Mouse (Mus musculus): ENCODE results near the gene Gm9639. TPM values are rescaled to one million over a fixed set of nuclear protein-coding genes. Genes with fewer than 3 reads are reported as not detected.
"Not testable (repeated sequence)": the region's sequence is repeated elsewhere in the genome, so short reads cannot be mapped to it uniquely, and the experiment has no call there.

Gene Gm9639
- total and polyA plus RNA-seq, 3 experiments = not detected

- H3K4me1 ChIP-seq (ENCODE audit: control insufficient read depth in 1 of 2, insufficient read depth in 2 of 2) = no peaks in the 10 kb centered on the region
- DNase-seq (ENCODE audit: extremely low read depth) = no peak
- H3K27me3 ChIP-seq (replicated peaks) = peaks cover 42% of the 10 kb centered on the region
- no peaks in the 10 kb centered on the region for H3K36me3 ChIP-seq (replicated peaks in 1 of 2; ENCODE audit: control insufficient read depth in 1 of 2, insufficient read depth in 1 of 2, low read length in 1 of 2)
- no peaks in the 10 kb centered on the region for H3K9me3 ChIP-seq (replicated peaks; ENCODE audit: low read length)
- dilution Hi-C loops (cut with MboI; ENCODE audit: extremely low pct_ligation_motif_present, extremely low pct_unique_long_range_greater_than_20kb, low sequenced_read_pairs) = no loop called here
- H3K4me2 ChIP-seq (ENCODE audit: insufficient read depth, low read depth, poor library complexity, severe bottlenecking) = no peak overlapping the region
- no peak for TF ChIP-seq UBTF (IDR thresholded peaks at IDR 0.05; ENCODE audit: low read depth, low read length)
- TF ChIP-seq IRF4 (IDR thresholded peaks at IDR 0.05; ENCODE audit: low read depth, low read length) = no peak
- TF ChIP-seq USF2 (conservative IDR thresholded peaks at IDR 0.05; ENCODE audit: low read depth, low read length) = no peak
- H3K79me2 ChIP-seq (replicated peaks; ENCODE audit: control insufficient read depth, extremely low read depth, insufficient read depth, poor library complexity, severe bottlenecking) = no peaks in the 10 kb centered on the region
- H3K4me3 ChIP-seq (replicated peaks in 1 of 3; ENCODE audit: low read depth in 2 of 3, low read length in 2 of 3, poor library complexity in 1 of 3) = no peak overlapping the region
- no peak overlapping the region for H3K27ac ChIP-seq (ENCODE audit: insufficient read depth, low read depth)
- in situ Hi-C loops (cut with MboI; ENCODE audit: low pct_ligation_motif_present, low pct_unique_long_range_greater_than_20kb, low sequenced_read_pairs) = no loop called here
- H3K9ac ChIP-seq (ENCODE audit: insufficient read depth, low read depth) = no peak overlapping the region
Measured at GRCm38 (mm10) chr10:77769727-77770126, 25.1 kb downstream of the Gm9639 start.

GRCm38 (mm10) chr10:77759582-77759981 lies 35.3 kb downstream of the Gm9639 start, which contains the start of gene Gm3233:
Gene Gm3233, minus strand, starts transcription at chr10:77759682.
- H3K36me3 ChIP-seq (replicated peaks in 1 of 2; ENCODE audit: control insufficient read depth in 1 of 2, insufficient read depth in 1 of 2, low read length in 1 of 2); H3K79me2 ChIP-seq (replicated peaks; ENCODE audit: control insufficient read depth, extremely low read depth, insufficient read depth, poor library complexity, severe bottlenecking); H3K9me3 ChIP-seq (replicated peaks; ENCODE audit: low read length); DNase-seq (ENCODE audit: extremely low read depth); H3K27ac ChIP-seq (ENCODE audit: insufficient read depth, low read depth); H3K4me1 ChIP-seq (ENCODE audit: control insufficient read depth in 1 of 2, insufficient read depth in 2 of 2); in situ Hi-C loops (cut with MboI; ENCODE audit: low pct_ligation_motif_present, low pct_unique_long_range_greater_than_20kb, low sequenced_read_pairs); dilution Hi-C loops (cut with MboI; ENCODE audit: extremely low pct_ligation_motif_present, extremely low pct_unique_long_range_greater_than_20kb, low sequenced_read_pairs); H3K4me2 ChIP-seq (ENCODE audit: insufficient read depth, low read depth, poor library complexity, severe bottlenecking); H3K4me3 ChIP-seq (replicated peaks in 1 of 3; ENCODE audit: low read depth in 2 of 3, low read length in 2 of 3, poor library complexity in 1 of 3); H3K9ac ChIP-seq (ENCODE audit: insufficient read depth, low read depth): not testable (repeated sequence)
- H3K27me3 ChIP-seq (replicated peaks) = peaks cover 39% of the 10 kb centered on the region

- Histone ChIP-seq H3K4me3 (replicated peaks in 1 of 3; ENCODE audit: low read depth in 2 of 3, low read length in 2 of 3, poor library complexity in 1 of 3) (no peak overlapping the region), H3K79me2 (replicated peaks; ENCODE audit: control insufficient read depth, extremely low read depth, insufficient read depth, poor library complexity, severe bottlenecking) (no peaks in the 10 kb centered on the region), H3K4me1 (ENCODE audit: control insufficient read depth in 1 of 2, insufficient read depth in 2 of 2) (no peaks in the 10 kb centered on the region), H3K27ac (ENCODE audit: insufficient read depth, low read depth) (no peak overlapping the region), H3K4me2 (ENCODE audit: insufficient read depth, low read depth, poor library complexity, severe bottlenecking) (peak overlapping the region; percentile 26; the same call in 1 of the 2 replicates), H3K36me3 (replicated peaks in 1 of 2; ENCODE audit: control insufficient read depth in 1 of 2, insufficient read depth in 1 of 2, low read length in 1 of 2) (no peaks in the 10 kb centered on the region), H3K27me3 (replicated peaks) (peaks cover 34% of the 10 kb centered on the region), H3K9me3 (replicated peaks; ENCODE audit: low read length) (peaks cover 7% of the 10 kb centered on the region), H3K9ac (ENCODE audit: insufficient read depth, low read depth) (no peak overlapping the region)
- dilution Hi-C loops (cut with MboI; ENCODE audit: extremely low pct_ligation_motif_present, extremely low pct_unique_long_range_greater_than_20kb, low sequenced_read_pairs) (no loop called here), in situ Hi-C loops (cut with MboI; ENCODE audit: low pct_ligation_motif_present, low pct_unique_long_range_greater_than_20kb, low sequenced_read_pairs) (no loop called here)
- no peak for DNase-seq (ENCODE audit: extremely low read depth)
- TF ChIP-seq CTCF (conservative IDR thresholded peaks at IDR 0.05 in 1 of 2, IDR thresholded peaks at IDR 0.05 in 1 of 2; ENCODE audit: low read depth in 2 of 2, low read length in 2 of 2) (peak in 1 of 2 experiments; percentile 51; a peak in 2 of 4 replicates), BHLHE40 (IDR thresholded peaks at IDR 0.05; ENCODE audit: low read depth, low read length) (no peak), SMC3 (IDR thresholded peaks at IDR 0.05; ENCODE audit: low read depth, low read length) (peak; percentile 39), NELFE (IDR thresholded peaks at IDR 0.05; ENCODE audit: low read depth, low read length) (no peak), RAD21 (IDR thresholded peaks at IDR 0.05; ENCODE audit: low read depth, low read length) (peak; percentile 49), PAX5 (IDR thresholded peaks at IDR 0.05; ENCODE audit: low read length) (no peak), ZKSCAN1 (IDR thresholded peaks at IDR 0.05; ENCODE audit: borderline replicate concordance, low read depth, low read length) (no peak), ELF1 (IDR thresholded peaks at IDR 0.05; ENCODE audit: low read depth, low read length) (no peak), HCFC1 (IDR thresholded peaks at IDR 0.05; ENCODE audit: low read depth, low read length) (no peak), MYC (IDR thresholded peaks at IDR 0.05; ENCODE audit: low read depth, low read length) (0 out of 2 replicates have a peak, but pooled peaks have one; percentile 23), ZNF384 (IDR thresholded peaks at IDR 0.05; ENCODE audit: low read depth, low read length) (no peak)
Measured at GRCm38 (mm10) chr10:77753448-77753847, 41.4 kb downstream of the Gm9639 start.
